Mouse (Mus musculus) midbrain, embryonic 15.5 days (tissue): ENCODE measurements around the gene Rai1. TPM values are rescaled to one million over a fixed set of nuclear protein-coding genes. Genes with fewer than 3 reads are reported as not detected.
A peak's percentile ranks its signal among the peaks of the same experiment; 100 is the strongest.

Source experiments
- ATAC-seq: fragments of 200-750 bp; cut with Nextera tagmentation; replicated peaks from 2 replicates; pipeline ENCODE4 v1.8.0; 2017; ENCODE audit warnings: moderate TSS enrichment
- H3K27ac ChIP-seq: fragments of 300-500 bp; sonication (generic); 2 replicates; pipeline ENCODE4 v1.5.1; 2015; ENCODE audit warnings: mild to moderate bottlenecking, inconsistent platforms
- H3K27me3 ChIP-seq: fragments of 300-500 bp; sonication (generic); replicated peaks from 2 replicates; pipeline ENCODE4 v1.6.1; 2015; ENCODE audit warnings: inconsistent platforms
- H3K36me3 ChIP-seq: fragments of 300-500 bp; sonication (generic); replicated peaks from 2 replicates; pipeline ENCODE4 v1.6.1; 2015; ENCODE audit warnings: inconsistent platforms
- H3K4me1 ChIP-seq: fragments of 300-500 bp; sonication (generic); 2 replicates; pipeline ENCODE4 v1.6.1; 2015; ENCODE audit warnings: inconsistent platforms
- H3K4me2 ChIP-seq: fragments of 300-500 bp; sonication (generic); 2 replicates; pipeline ENCODE4 v1.6.1; 2015; ENCODE audit warnings: inconsistent platforms, mild to moderate bottlenecking, moderate library complexity
- H3K4me3 ChIP-seq: fragments of 300-500 bp; sonication (generic); 2 replicates; pipeline ENCODE4 v1.5.1; 2015; ENCODE audit warnings: mild to moderate bottlenecking, inconsistent platforms
- H3K9ac ChIP-seq: fragments of 300-500 bp; sonication (generic); 2 replicates; pipeline ENCODE4 v1.6.1; 2015; ENCODE audit warnings: mild to moderate bottlenecking, inconsistent platforms
- H3K9me3 ChIP-seq: fragments of 300-500 bp; sonication (generic); 2 replicates; pipeline ENCODE4 v1.6.1; 2016; ENCODE audit warnings: inconsistent platforms
- WGBS: fragments of 180-500 bp; shearing (Covaris S2); methylation state at CpG from one replicate; pipeline ENCODE4 v1.1.7; 2015; ENCODE audit warnings: mixed read lengths; 5-methylcytosine and 5-hydroxymethylcytosine counted together
- polyA plus RNA-seq: library from polyadenylated mRNA; unstranded; fragments of >200 nt; fragmentation: Nextera tagmentation; extraction: Ambion mirVana; gene quantifications from 2 replicates; pipeline ENCODE4 v1.2.1, GENCODE M21; 2015

Rai1 gene
- polyA plus RNA-seq, 1 experiment from 2014 or later: 34.7 TPM

- peaks cover 11% of the 10 kb centered on the region for H3K4me1 ChIP-seq
- no peaks in the 10 kb centered on the region for H3K36me3 ChIP-seq
- H3K9me3 ChIP-seq: no peaks in the 10 kb centered on the region
- H3K9ac ChIP-seq: no peak overlapping the region
- WGBS: 83% methylated on average over 4 of the region's 4 CpGs
- ATAC-seq: no peak
- H3K27ac ChIP-seq: no peak overlapping the region
- H3K4me3 ChIP-seq: no peak overlapping the region
- no peaks in the 10 kb centered on the region for H3K27me3 ChIP-seq
- no peak overlapping the region for H3K4me2 ChIP-seq
Measured at GRCm38 (mm10) chr11:60101986-60102385, 2.8 kb upstream of the Rai1 start.

GRCm38 (mm10) chr11:60102664-60103063 is 2.1 kb upstream of the Rai1 start:
- Histone ChIP-seq H3K4me1 (peaks cover 18% of the 10 kb centered on the region), H3K9ac (no peak overlapping the region), H3K9me3 (no peaks in the 10 kb centered on the region), H3K36me3 (no peaks in the 10 kb centered on the region), H3K27me3 (no peaks in the 10 kb centered on the region), H3K27ac (no peak overlapping the region), H3K4me2 (no peak overlapping the region), H3K4me3 (no peak overlapping the region)
- ATAC-seq: no peak
- WGBS: 82% methylated on average over 6 of the region's 6 CpGs

DNA sequence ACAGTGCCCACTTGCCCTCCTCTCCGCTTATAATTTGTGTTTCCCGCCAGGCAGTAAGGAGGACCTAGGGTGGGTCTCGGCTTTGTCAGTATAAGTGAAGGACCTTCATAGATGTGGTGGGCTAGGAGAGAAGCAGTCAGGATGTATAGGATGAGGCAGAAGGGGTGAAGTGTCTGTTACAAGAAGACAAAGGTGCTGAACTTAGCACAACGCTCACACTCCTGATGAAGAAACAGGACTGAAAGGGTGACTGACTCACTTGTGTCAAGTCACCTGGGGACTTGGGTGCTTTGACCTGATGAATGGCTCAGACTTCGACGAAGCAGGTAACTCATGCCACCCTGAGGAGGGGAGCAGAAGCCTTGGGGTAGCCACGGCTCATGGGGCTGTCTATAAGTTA is 1.2 kb upstream of the Rai1 start:
- no peak overlapping the region for H3K4me2 ChIP-seq
- H3K9ac ChIP-seq: no peak overlapping the region
- H3K4me1 ChIP-seq: peaks cover 27% of the 10 kb centered on the region
- H3K27ac ChIP-seq: no peak overlapping the region
- H3K4me3 ChIP-seq: no peak overlapping the region
- no peak for ATAC-seq
- H3K9me3 ChIP-seq: no peaks in the 10 kb centered on the region
- 93% methylated on average over 7 of the region's 7 CpGs for WGBS
- H3K27me3 ChIP-seq: no peaks in the 10 kb centered on the region
- H3K36me3 ChIP-seq: no peaks in the 10 kb centered on the region

DNA sequence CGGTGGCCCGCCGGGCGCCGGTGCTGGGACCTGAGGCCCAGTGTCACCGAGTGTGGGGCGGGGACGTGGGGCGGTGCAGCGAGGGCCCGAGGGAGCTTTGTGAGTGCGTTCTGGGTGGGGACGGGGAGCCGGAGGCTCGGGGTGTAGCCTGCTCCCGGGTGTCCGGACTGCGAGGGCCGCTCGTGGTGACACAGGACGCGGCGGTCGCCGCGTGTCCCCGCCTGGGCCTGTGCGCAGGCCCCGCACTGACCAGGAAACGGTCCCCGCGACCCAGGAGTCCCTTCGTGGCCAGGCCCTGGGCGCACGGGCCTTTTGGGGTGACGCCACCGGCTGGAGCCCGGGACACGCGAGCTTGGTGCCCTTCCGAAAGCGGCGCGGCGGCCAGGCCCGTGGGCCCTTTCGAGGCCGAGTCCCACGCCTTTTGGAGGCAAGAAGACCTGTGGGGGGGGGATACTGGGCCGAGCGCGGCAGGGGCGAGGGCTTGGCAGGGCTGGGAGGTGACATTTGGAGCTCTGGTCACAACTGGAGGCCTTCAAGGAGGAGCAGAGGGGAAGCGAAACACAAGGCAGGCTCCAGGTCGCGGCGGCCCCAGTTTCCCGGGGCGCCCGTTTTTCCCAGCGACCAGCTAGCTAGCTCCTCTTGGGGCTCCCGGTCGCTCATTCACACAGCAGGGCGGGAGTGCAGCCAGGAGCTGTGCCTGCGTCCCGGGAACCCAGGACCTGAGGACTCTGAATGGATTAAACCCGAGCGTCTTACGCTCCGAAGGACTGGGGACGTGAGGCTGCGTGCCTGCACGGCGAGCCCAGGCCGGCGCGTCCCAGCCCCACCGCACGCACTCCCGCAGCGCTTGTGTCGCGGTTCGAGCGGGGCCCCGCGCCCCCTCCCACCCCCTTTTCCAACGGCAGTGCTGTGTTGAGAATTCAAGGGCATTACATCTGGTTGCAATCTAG is 1.1 kb downstream of the Rai1 start:
- peak overlapping the region; percentile 97 for H3K9ac ChIP-seq
- peak overlapping the region; percentile 88 for H3K27ac ChIP-seq
- ATAC-seq: peak; percentile 65
- WGBS: under 1% methylated on average over 88 of the region's 88 CpGs
- peak overlapping the region; percentile 71 for H3K4me2 ChIP-seq
- no peaks in the 10 kb centered on the region for H3K9me3 ChIP-seq
- peaks cover 45% of the 10 kb centered on the region for H3K4me1 ChIP-seq
- H3K36me3 ChIP-seq: no peaks in the 10 kb centered on the region
- H3K4me3 ChIP-seq: peak overlapping the region; percentile 65
- H3K27me3 ChIP-seq: no peaks in the 10 kb centered on the region

GRCm38 (mm10) chr11:60106543-60107110 is 1.8 kb downstream of the Rai1 start:
- peak; percentile 44 for ATAC-seq
- Histone ChIP-seq H3K4me3 (peak overlapping the region; percentile 65), H3K4me2 (peak overlapping the region; percentile 71), H3K27ac (peak overlapping the region; percentile 88), H3K36me3 (no peaks in the 10 kb centered on the region), H3K9me3 (no peaks in the 10 kb centered on the region), H3K9ac (peak overlapping the region; percentile 97), H3K4me1 (peaks cover 50% of the 10 kb centered on the region), H3K27me3 (no peaks in the 10 kb centered on the region)
- WGBS: under 1% methylated on average over 14 of the region's 14 CpGs

DNA sequence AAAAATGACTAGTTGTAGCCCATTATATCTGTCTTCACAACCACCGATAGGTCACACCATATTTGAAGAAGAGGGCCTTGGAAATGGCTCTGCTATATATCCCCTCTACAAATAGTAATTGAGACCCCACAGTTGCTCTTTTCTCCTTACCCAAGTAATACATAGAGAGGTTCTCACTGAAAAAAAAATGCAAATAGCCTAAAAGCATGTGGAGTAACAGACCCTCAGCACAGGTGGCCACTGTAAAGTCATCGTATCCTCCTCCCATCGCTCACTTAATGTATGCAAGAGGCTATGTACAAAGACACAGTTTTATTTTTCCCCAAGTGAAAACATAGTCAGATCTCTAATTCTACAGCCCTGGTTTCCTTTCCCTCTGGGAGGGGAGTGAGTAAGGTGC is 2.6 kb downstream of the Rai1 start:
- 82% methylated on average over 3 of the region's 3 CpGs for WGBS
- H3K4me1 ChIP-seq: peaks cover 53% of the 10 kb centered on the region

GRCm38 (mm10) chr11:60108631-60109172 is 3.9 kb downstream of the Rai1 start:
- no peak overlapping the region for H3K4me3 ChIP-seq
- WGBS: 60% methylated on average over 5 of the region's 5 CpGs
- peaks cover 65% of the 10 kb centered on the region for H3K4me1 ChIP-seq
- no peaks in the 10 kb centered on the region for H3K27me3 ChIP-seq
- no peaks in the 10 kb centered on the region for H3K36me3 ChIP-seq
- H3K27ac ChIP-seq: no peak overlapping the region
- ATAC-seq: no peak
- no peak overlapping the region for H3K9ac ChIP-seq
- H3K9me3 ChIP-seq: no peaks in the 10 kb centered on the region
- no peak overlapping the region for H3K4me2 ChIP-seq

More for the DNA sequence above, 2.6 kb downstream of the Rai1 start:
- H3K27ac ChIP-seq: peak overlapping the region; percentile 88; the same call in 1 of the 2 replicates
- H3K36me3 ChIP-seq: no peaks in the 10 kb centered on the region
- no peak overlapping the region; the same call in 1 of the 2 replicates for H3K4me3 ChIP-seq
- no peak for ATAC-seq
- no peak overlapping the region for H3K9ac ChIP-seq
- H3K9me3 ChIP-seq: no peaks in the 10 kb centered on the region
- H3K4me2 ChIP-seq: peak overlapping the region; percentile 71; the same call in 1 of the 2 replicates
- H3K27me3 ChIP-seq: no peaks in the 10 kb centered on the region

DNA sequence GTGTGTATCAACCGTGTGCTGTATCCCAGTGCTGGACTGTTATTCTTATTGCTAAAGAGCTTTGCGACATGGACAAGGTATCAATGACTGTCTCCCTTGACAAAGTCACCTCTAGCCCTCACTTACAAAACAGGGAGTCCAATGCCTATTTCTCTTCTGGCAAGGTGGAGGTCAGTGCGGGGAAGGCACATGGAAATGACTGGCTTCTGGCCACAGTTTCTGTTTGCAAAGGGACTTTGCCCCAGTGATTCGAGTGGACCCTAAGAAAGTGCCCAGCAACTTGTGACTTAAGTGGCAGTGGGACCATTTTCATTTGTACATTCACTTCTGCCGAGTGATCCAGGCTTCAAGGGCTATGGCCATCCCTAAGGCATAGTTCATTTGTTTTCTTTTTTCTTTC is 5.6 kb downstream of the Rai1 start:
- Histone ChIP-seq H3K4me3 (no peak overlapping the region), H3K27me3 (no peaks in the 10 kb centered on the region), H3K9me3 (no peaks in the 10 kb centered on the region), H3K27ac (no peak overlapping the region), H3K9ac (no peak overlapping the region), H3K36me3 (no peaks in the 10 kb centered on the region), H3K4me1 (peaks cover 75% of the 10 kb centered on the region), H3K4me2 (no peak overlapping the region)
- WGBS: 72% methylated on average over 5 of the region's 5 CpGs
- ATAC-seq: no peak

- H3K4me1 ChIP-seq: peaks cover 79% of the 10 kb centered on the region
Measured at GRCm38 (mm10) chr11:60111576-60111975, 6.8 kb downstream of the Rai1 start.

DNA sequence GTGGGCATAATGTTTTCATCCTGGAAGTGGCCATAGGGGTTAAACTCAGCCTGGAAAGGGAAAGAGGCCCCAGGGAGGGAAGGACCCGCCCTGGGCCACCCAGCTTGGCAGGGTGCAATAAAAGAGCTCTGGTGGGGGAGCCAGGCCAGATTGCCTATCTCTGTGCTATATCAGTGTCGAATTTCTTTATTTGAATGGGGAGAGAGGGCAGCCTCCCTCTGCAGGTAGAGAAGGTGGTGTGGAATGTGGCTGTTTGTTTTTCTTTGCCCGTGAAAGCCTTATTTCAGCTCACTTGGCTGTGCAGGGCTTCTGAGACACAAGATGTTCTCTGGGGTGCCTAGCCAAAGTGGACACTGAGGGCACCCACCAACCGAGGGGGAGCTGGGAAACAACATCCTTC is 8.8 kb downstream of the Rai1 start:
- H3K36me3 ChIP-seq: no peaks in the 10 kb centered on the region
- H3K4me1 ChIP-seq: peaks cover 58% of the 10 kb centered on the region
- H3K4me2 ChIP-seq: peak overlapping the region; percentile 6; the same call in 1 of the 2 replicates
- peak overlapping the region; percentile 89 for H3K27ac ChIP-seq
- no peaks in the 10 kb centered on the region for H3K27me3 ChIP-seq
- no peaks in the 10 kb centered on the region for H3K9me3 ChIP-seq
- no peak for ATAC-seq
- peak overlapping the region; percentile 59 for H3K9ac ChIP-seq
- no peak overlapping the region for H3K4me3 ChIP-seq
- WGBS: 3% methylated on average over 4 of the region's 4 CpGs

More at GRCm38 (mm10) chr11:60111576-60111975, 6.8 kb downstream of the Rai1 start:
- Histone ChIP-seq H3K27me3 (no peaks in the 10 kb centered on the region), H3K27ac (no peak overlapping the region), H3K9ac (no peak overlapping the region), H3K9me3 (no peaks in the 10 kb centered on the region), H3K4me3 (no peak overlapping the region), H3K36me3 (no peaks in the 10 kb centered on the region), H3K4me2 (no peak overlapping the region)
- ATAC-seq: no peak
- WGBS: 95% methylated on average over 2 of the region's 2 CpGs

- Histone ChIP-seq H3K9ac (peak overlapping the region; percentile 59), H3K36me3 (no peaks in the 10 kb centered on the region), H3K27ac (peak overlapping the region; percentile 89), H3K27me3 (no peaks in the 10 kb centered on the region), H3K9me3 (no peaks in the 10 kb centered on the region), H3K4me2 (peak overlapping the region; percentile 81), H3K4me3 (peak overlapping the region; percentile 49), H3K4me1 (peaks cover 50% of the 10 kb centered on the region)
- under 1% methylated on average over 21 of the region's 21 CpGs for WGBS
- ATAC-seq: peak; percentile 55
Measured at GRCm38 (mm10) chr11:60114296-60115023, 9.6 kb downstream of the Rai1 start.
